ENCODE assay signal across 10 mouse cellular contexts in the genomic region with DNA sequence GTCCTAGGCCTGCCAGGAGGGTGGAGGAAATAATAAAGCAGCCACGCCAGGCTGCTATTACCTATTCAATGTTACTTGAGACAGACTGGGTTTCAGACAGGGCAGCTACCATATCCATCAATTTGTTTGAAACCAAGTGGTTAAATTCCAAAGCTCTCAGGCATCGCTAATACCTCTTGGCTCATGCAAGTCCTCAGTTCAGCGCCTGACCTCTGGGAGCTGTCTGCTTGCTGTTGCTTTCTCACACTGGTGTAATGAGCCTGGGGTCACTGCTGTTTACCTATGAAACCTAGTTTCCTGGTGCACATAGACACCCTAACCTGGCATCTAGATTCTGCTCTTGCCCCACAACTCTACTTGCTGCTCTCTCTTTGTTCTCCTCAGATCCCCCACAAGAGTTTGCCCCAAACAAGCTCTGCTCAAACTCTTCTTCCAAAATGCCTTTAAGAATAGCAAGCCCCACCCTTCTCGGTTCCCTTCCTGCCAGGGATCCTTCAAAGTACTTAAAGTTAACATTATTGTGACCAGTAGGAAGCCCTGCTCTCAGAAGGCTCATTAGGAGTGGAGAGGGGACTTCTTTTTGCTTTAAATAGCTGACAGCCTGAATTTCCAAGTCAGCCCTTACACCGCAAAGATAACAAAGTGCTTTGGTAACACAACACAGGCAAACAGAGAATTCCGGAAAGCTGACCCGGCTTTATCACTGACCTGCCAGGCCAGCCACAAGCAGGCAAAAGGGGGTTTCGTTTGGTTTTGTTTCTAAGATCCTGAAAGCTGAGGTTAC.
DNase-seq lines count a peak whose midpoint lies in the region; ATAC-seq lines count a peak whose summit lies in the region.
"Had no signal": no experiment of that assay in that cellular context is flagged by ENCODE, and none has a peak within 500 bp of the region (broad histone marks: within the 10 kb centered on the region; RNA-seq: fewer than 3 reads in every experiment).

No protein-coding gene starts in this region.

- no peaks in the 10 kb centered on the region; the same call in none of the 2 replicates for H3K27me3 ChIP-seq in midbrain, embryonic 11.5 days (ENCODE audit: control insufficient read depth, insufficient read depth, low read length)
- H3K27me3 ChIP-seq in midbrain, embryonic 13.5 days, result 0 out of 2 replicates have a peak, but pooled peaks cover 2% of the 10 kb centered on the region

- ATAC-seq in midbrain, embryonic 11.5 days (ENCODE audit: low FRiP score), result no peak
- no peak for ATAC-seq in midbrain, embryonic 13.5 days

- intact Hi-C loops in gastrocnemius, postnatal 14 days (cut with DNase I; ENCODE audit: low total_unique reads), result no loop called here

- 0 out of 2 replicates have a peak overlapping the region, but pooled peaks have one; percentile 27 for H3K9ac ChIP-seq in midbrain, embryonic 11.5 days (ENCODE audit: low read length)
- no peak overlapping the region for H3K9ac ChIP-seq in midbrain, embryonic 13.5 days (replicated peaks)

- 30% methylated on average over 8 of the region's 8 CpGs for WGBS in midbrain, embryonic 11.5 days
- 35% methylated on average over 8 of the region's 8 CpGs for WGBS in midbrain, embryonic 13.5 days

- DNase-seq in midbrain, embryonic 11.5 days (ENCODE audit: low spot score, missing footprints), result no peak
- peak; percentile 31 for DNase-seq in heart, adult 8-10 months (ENCODE audit: low spot score)
- DNase-seq in kidney, postnatal 4 days, result peak; percentile 20 to 39
- DNase-seq in yolk sac, embryonic 10.5 days (ENCODE audit: low spot score), result peak; percentile 82
- no peak for DNase-seq in B cell, adult 2 months
- DNase-seq in urinary bladder, adult 18-20 months (ENCODE audit: low spot score in 2 of 2), result no peak
- DNase-seq in gastrocnemius, postnatal 14 days, result no peak
- DNase-seq: cerebellum, adult 2 months had no signal

- H3K4me1 ChIP-seq in midbrain, embryonic 11.5 days (ENCODE audit: control insufficient read depth, insufficient read depth, low read length), result peaks cover 34% of the 10 kb centered on the region
- peaks cover 37% of the 10 kb centered on the region for H3K4me1 ChIP-seq in midbrain, embryonic 13.5 days (replicated peaks)

- H3K36me3 ChIP-seq in midbrain, embryonic 11.5 days (ENCODE audit: control insufficient read depth, insufficient read depth, low read length), result no peaks in the 10 kb centered on the region
- no peaks in the 10 kb centered on the region for H3K36me3 ChIP-seq in midbrain, embryonic 13.5 days

- no peak overlapping the region for H3K27ac ChIP-seq in midbrain, embryonic 11.5 days (ENCODE audit: low read depth, low read length)
- no peak overlapping the region for H3K27ac ChIP-seq in midbrain, embryonic 13.5 days
- H3K27ac ChIP-seq: macrophage had no signal

- no peak overlapping the region for H3K4me3 ChIP-seq in midbrain, embryonic 11.5 days (ENCODE audit: low read depth, low read length)
- no peak overlapping the region for H3K4me3 ChIP-seq in midbrain, embryonic 13.5 days (replicated peaks)

- no peak overlapping the region for H3K4me2 ChIP-seq in midbrain, embryonic 11.5 days
- no peak overlapping the region for H3K4me2 ChIP-seq in midbrain, embryonic 13.5 days (replicated peaks)

- no peaks in the 10 kb centered on the region for H3K9me3 ChIP-seq in midbrain, embryonic 11.5 days (ENCODE audit: control insufficient read depth, low read length)
- no peaks in the 10 kb centered on the region for H3K9me3 ChIP-seq in midbrain, embryonic 13.5 days

Comparison
In these comparisons a context has a peak if more than half of its experiments do, and no peak if none do; other contexts are left out.
1. DNase-seq: peak in heart, adult 8-10 months (single experiment), kidney, postnatal 4 days (2 of 2) and yolk sac, embryonic 10.5 days (single experiment); none in midbrain, embryonic 11.5 days (single experiment), B cell, adult 2 months (0 of 2), urinary bladder, adult 18-20 months (0 of 2) and gastrocnemius, postnatal 14 days (single experiment).